Mouse (Mus musculus): Measurements from ENCODE around the gene Emb.
A peak's percentile ranks its signal among the peaks of the same experiment; 100 is the strongest.

Emb gene

GRCm38 (mm10) chr13:117220501-117221321 is 12.4 kb downstream of the Emb start, which contains the start of gene Gm17509:
Gene Gm17509 (minus strand): TSS chr13:117221075.
- DNase-seq: peak; percentile 86

GRCm38 (mm10) chr13:117223125-117223524 is 14.8 kb downstream of the Emb start:
- DNase-seq: no peak

- DNase-seq: no peak
Observed at GRCm38 (mm10) chr13:117224901-117225300, 16.6 kb downstream of the Emb start.

GRCm38 (mm10) chr13:117225561-117225960 is 17.2 kb downstream of the Emb start:
- DNase-seq: no peak

GRCm38 (mm10) chr13:117230371-117231110 is 22.2 kb downstream of the Emb start:
- DNase-seq: no peak

- DNase-seq: no peak
Observed at GRCm38 (mm10) chr13:117233808-117234207, 25.5 kb downstream of the Emb start.

- DNase-seq: no peak
Observed at GRCm38 (mm10) chr13:117234486-117234885, 26.1 kb downstream of the Emb start.

GRCm38 (mm10) chr13:117235530-117236212 is 27.3 kb downstream of the Emb start:
- DNase-seq: peak; percentile 91

GRCm38 (mm10) chr13:117237111-117237510 is 28.8 kb downstream of the Emb start:
- DNase-seq: no peak

GRCm38 (mm10) chr13:117242063-117242462 is 33.7 kb downstream of the Emb start:
- DNase-seq: no peak

- no peak for DNase-seq
Observed at GRCm38 (mm10) chr13:117242621-117243020, 34.3 kb downstream of the Emb start.

GRCm38 (mm10) chr13:117260704-117261103 is 52.4 kb downstream of the Emb start:
- no peak for DNase-seq

- DNase-seq: peak; percentile 56
Observed at GRCm38 (mm10) chr13:117266156-117266555, 57.8 kb downstream of the Emb start.

GRCm38 (mm10) chr13:117267963-117268362 is 59.6 kb downstream of the Emb start:
- DNase-seq: no peak

- DNase-seq: no peak
Observed at GRCm38 (mm10) chr13:117284036-117284435, 75.7 kb downstream of the Emb start.

GRCm38 (mm10) chr13:117286939-117287338 is 78.6 kb downstream of the Emb start:
- no peak for DNase-seq

- DNase-seq: no peak
Observed at GRCm38 (mm10) chr13:117287400-117287799, 79.1 kb downstream of the Emb start.

GRCm38 (mm10) chr13:117289494-117290270 is 81.3 kb downstream of the Emb start:
- DNase-seq: peak; percentile 91

- DNase-seq: peak; percentile 87
Observed at GRCm38 (mm10) chr13:117311446-117312225, 103.3 kb downstream of the Emb start.
